Comparison of ENCODE assay signal across 2 mouse cellular contexts in the genomic region with DNA sequence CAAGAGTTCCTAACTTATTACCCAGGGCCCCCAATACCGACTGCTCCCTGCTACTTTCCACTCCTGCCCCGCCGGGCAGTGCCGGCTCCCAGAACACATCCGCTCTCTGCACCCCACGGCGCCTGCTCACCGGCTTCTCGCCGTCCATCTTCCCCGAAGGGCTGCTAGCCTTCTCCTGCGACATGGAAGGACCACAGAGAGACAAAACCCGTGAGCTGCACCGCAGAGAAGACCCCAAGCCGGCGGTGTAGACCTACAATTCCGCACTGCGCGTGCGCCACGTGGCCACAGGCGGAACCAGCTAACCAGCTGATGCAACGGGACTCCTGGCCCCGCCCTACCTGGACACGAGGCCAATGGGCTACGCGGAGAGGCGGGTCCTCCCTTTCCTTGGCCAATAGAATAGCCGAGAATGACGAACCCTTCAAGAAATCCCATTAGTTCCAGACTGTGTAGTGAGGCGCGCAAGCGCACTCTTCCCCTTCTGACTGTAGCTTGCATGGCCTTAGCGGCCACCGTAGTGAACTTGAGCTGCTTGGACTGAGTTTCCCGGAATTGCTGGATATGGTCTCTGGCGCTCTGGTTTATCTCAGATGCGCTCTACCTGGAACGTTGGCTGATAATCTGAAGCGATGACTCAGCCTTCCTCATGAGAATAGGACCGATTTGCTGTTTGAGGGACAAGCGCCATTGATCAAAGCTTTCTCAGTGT.
A peak's percentile ranks its signal among the peaks of the same experiment; 100 is the strongest.
TF ChIP-seq lines count a peak whose summit lies in the region.

Tars (minus strand) TSS at position 310 of the 712 bp plus-strand sequence.

TF ChIP-seq in C2C12, 6 proteins besides CTCF, POLR2A, EP300 and RAD21 (continued from another document):
- TF ChIP-seq MAX (IDR thresholded peaks at IDR 0.05) = peak; percentile 94

TF ChIP-seq in myocyte, 11 proteins besides CTCF, POLR2A, EP300 and RAD21 (continued from another document):
- TF ChIP-seq E2F4 (IDR thresholded peaks at IDR 0.05; ENCODE audit: insufficient read depth) = no peak
- no peak for TF ChIP-seq REST (IDR thresholded peaks at IDR 0.05; ENCODE audit: insufficient read depth, insufficient read length)
- no peak for TF ChIP-seq TCF12 (IDR thresholded peaks at IDR 0.05; ENCODE audit: insufficient read depth, poor library complexity, severe bottlenecking)
- peak; percentile 95 for TF ChIP-seq MAX (IDR thresholded peaks at IDR 0.05; ENCODE audit: low read depth)
- TF ChIP-seq TCF3 (IDR thresholded peaks at IDR 0.05; ENCODE audit: insufficient read length, low read depth) = no peak
- TF ChIP-seq CEBPB (IDR thresholded peaks at IDR 0.05; ENCODE audit: insufficient read depth, poor library complexity, severe bottlenecking) = peak; percentile 80
- peak; percentile 82 for TF ChIP-seq POLR2AphosphoS2 (IDR thresholded peaks at IDR 0.05; ENCODE audit: insufficient read length, low read depth)
